Comparison of ENCODE assay signal across 29 mouse cellular contexts in genomic region chr11:96368686-96369085, GRCm38 (mm10). TPM values are rescaled to one million over a fixed set of nuclear protein-coding genes. Genes with fewer than 3 reads are reported as not detected.
DNase-seq lines count a peak whose midpoint lies in the region; TF ChIP-seq lines count a peak whose summit lies in the region.
"Had no signal": no experiment of that assay in that cellular context is flagged by ENCODE, and none has a peak within 500 bp of the region (broad histone marks: within the 10 kb centered on the region; RNA-seq: fewer than 3 reads in every experiment).

No protein-coding gene starts in this region.

- TF ChIP-seq CTCF in bone marrow, adult 2 months (IDR thresholded peaks at IDR 0.05; ENCODE audit: control insufficient read depth, insufficient read depth, low read length) = no peak

- H3K4me3 ChIP-seq in bone marrow, adult 2 months (replicated peaks; ENCODE audit: control insufficient read depth, low read depth, low read length) = no peak overlapping the region
- H3K4me3 ChIP-seq: embryonic facial prominence, embryonic 13.5 days; embryonic facial prominence, embryonic 15.5 days; erythroblast, embryonic 14.5 days; forebrain, embryonic 10.5 days had no signal

- no peak for TF ChIP-seq POLR2A in bone marrow, adult 2 months (IDR thresholded peaks at IDR 0.05; ENCODE audit: borderline replicate concordance, control insufficient read depth, low read depth, low read length)

- H3K4me1 ChIP-seq in bone marrow, adult 2 months (ENCODE audit: control insufficient read depth, insufficient read depth, low read length) = no peaks in the 10 kb centered on the region; the same call in 1 of the 2 replicates
- H3K4me1 ChIP-seq: embryonic facial prominence, embryonic 13.5 days had no signal

- 42% methylated on average over 5 of the region's 5 CpGs for whole genome bisulfite sequencing in bone marrow, adult 2 months

- DNase-seq in embryo, embryonic 9.5 days (ENCODE audit: extremely low spot score) = peak; percentile 21
- DNase-seq in embryo, embryonic 11 days = no peak
- peak; percentile 73 for DNase-seq in heart, adult 11 months
- DNase-seq in heart, adult 8-10 months (ENCODE audit: low spot score) = no peak
- DNase-seq: adrenal gland, adult 8-10 months; adrenal gland, postnatal 14 days; adrenal gland, postnatal 36 days; B cell, adult 2 months; cerebellum, adult 11 months; cerebellum, adult 18-20 months; cerebellum, adult 8-10 months; cerebellum, adult 9-11 months; cerebellum, postnatal 14 days; cerebellum, postnatal 36 days had no signal

- 0 out of 2 replicates have a peak overlapping the region, but pooled peaks have one; percentile 22 for H3K27ac ChIP-seq in bone marrow, adult 2 months (ENCODE audit: control insufficient read depth, insufficient read depth, low read depth, low read length, poor library complexity)
- H3K27ac ChIP-seq: embryonic facial prominence, embryonic 13.5 days; embryonic facial prominence, embryonic 15.5 days; forebrain, embryonic 10.5 days had no signal

RNA-seq across cellular contexts. Expression of gene Hoxb1, which starts 3.1 kb away (rescaled TPM):
- not detected for total RNA-seq in heart, adult 8-10 months (2022)
- polyA plus RNA-seq in bone marrow, adult 2 months (2011; ENCODE audit: insufficient read depth, insufficient read length, low replicate concordance, missing spikeins) = not detected in 2 replicates
- total RNA-seq: adrenal gland, adult 18-20 months; adrenal gland, adult 8-10 months; adrenal gland, postnatal 14 days; adrenal gland, postnatal 36 days; CH12.LX; common myeloid progenitor, adult 5-6 weeks had no signal
- polyA plus RNA-seq: activated CD4-positive, CD25-positive, alpha-beta regulatory T cell, adult 4 months; CD4-positive, CD25-positive, alpha-beta regulatory T cell, adult 4 months; embryonic facial prominence, embryonic 13.5 days; embryonic facial prominence, embryonic 15.5 days; erythroblast, embryonic 14.5 days; forebrain, embryonic 10.5 days; forebrain, embryonic 14.5 days; forebrain, embryonic 16.5 days; frontal cortex, adult 2 months; G1E; Patski had no signal

RNA-seq across cellular contexts. Expression of gene Hoxb2, which starts 18.4 kb away (rescaled TPM):
- under 1 TPM; 0.38 to 0.80 (median 0.64) TPM for total RNA-seq in heart, adult 8-10 months (2022)
- polyA plus RNA-seq in bone marrow, adult 2 months (2011; ENCODE audit: insufficient read depth, insufficient read length, low replicate concordance, missing spikeins) = 0.72 and 3.0 TPM in 2 replicates
- total RNA-seq: CH12.LX; common myeloid progenitor, adult 5-6 weeks had no signal
- polyA plus RNA-seq: activated CD4-positive, CD25-positive, alpha-beta regulatory T cell, adult 4 months; erythroblast, embryonic 14.5 days; forebrain, embryonic 10.5 days; forebrain, embryonic 14.5 days; forebrain, embryonic 16.5 days; frontal cortex, adult 2 months; G1E had no signal

RNA-seq across cellular contexts. Expression of gene Hoxb3, which starts 45.6 kb away (rescaled TPM):
- under 1 TPM; 0.25 to 0.37 (median 0.30) TPM for total RNA-seq in heart, adult 8-10 months (2022)
- 1.0 TPM in 2 replicates for polyA plus RNA-seq in bone marrow, adult 2 months (2011; ENCODE audit: insufficient read depth, insufficient read length, low replicate concordance, missing spikeins)
- polyA plus RNA-seq: activated CD4-positive, CD25-positive, alpha-beta regulatory T cell, adult 4 months; embryonic facial prominence, embryonic 13.5 days; erythroblast, embryonic 14.5 days; forebrain, embryonic 10.5 days; forebrain, embryonic 14.5 days; forebrain, embryonic 16.5 days; frontal cortex, adult 2 months had no signal

RNA-seq across cellular contexts. Expression of gene Hoxb4, which starts 50.6 kb away (rescaled TPM):
- under 1 TPM; 0.35 to 0.63 (median 0.53) TPM for total RNA-seq in heart, adult 8-10 months (2022)
- polyA plus RNA-seq in bone marrow, adult 2 months (2011; ENCODE audit: insufficient read depth, insufficient read length, low replicate concordance, missing spikeins) = 3.3 and 7.6 TPM in 2 replicates
- total RNA-seq: G1E had no signal
- polyA plus RNA-seq: erythroblast, embryonic 14.5 days; forebrain, embryonic 10.5 days; forebrain, embryonic 14.5 days; forebrain, embryonic 16.5 days; frontal cortex, adult 2 months had no signal

Comparison
In these comparisons a context has a peak if more than half of its experiments do, and no peak if none do; other contexts are left out.
1. DNase-seq: peak in embryo, embryonic 9.5 days (single experiment) and heart, adult 11 months (single experiment); none in embryo, embryonic 11 days (single experiment) and heart, adult 8-10 months (single experiment).